Mouse (Mus musculus) cerebellum, adult 18-20 months (tissue): ENCODE measurements at regions not wholly inside any gene's neighbourhood (a gene's known extent, or its start where the extent isn't known, plus 50 kb on each side); places are given as distances from the start of the nearest gene placed in this dataset.

Experiments
- DNase-seq, 2 experiments: peaks; one replicate each; pipeline ENCODE4 v3.0.0; 2021

- DNase-seq, result peak; percentile 14 to 19
Observed at GRCm38 (mm10) chr4:125765171-125765570, 259.2 kb upstream of the Csf3r start.

- no peak for DNase-seq
Observed at GRCm38 (mm10) chr4:125777126-125777525, 247.2 kb upstream of the Csf3r start.

GRCm38 (mm10) chr4:125780113-125780512 lies 244.2 kb upstream of the Csf3r start:
- DNase-seq, result no peak

- DNase-seq, result no peak
Observed at GRCm38 (mm10) chr4:125780921-125781487, 243.3 kb upstream of the Csf3r start.

GRCm38 (mm10) chr4:125782346-125782745 lies 242.0 kb upstream of the Csf3r start:
- no peak for DNase-seq

- DNase-seq, result no peak
Observed at GRCm38 (mm10) chr4:125786083-125786482, 238.3 kb upstream of the Csf3r start.

GRCm38 (mm10) chr4:125794679-125795078 lies 229.7 kb upstream of the Csf3r start:
- DNase-seq, result no peak

- no peak for DNase-seq
Observed at GRCm38 (mm10) chr4:125807923-125808322, 216.4 kb upstream of the Csf3r start.

GRCm38 (mm10) chr4:125809446-125810108 lies 214.8 kb upstream of the Csf3r start:
- no peak for DNase-seq

- DNase-seq, result no peak
Observed at GRCm38 (mm10) chr4:125810247-125810646, 214.1 kb upstream of the Csf3r start.

GRCm38 (mm10) chr4:125814311-125814710 lies 210.0 kb upstream of the Csf3r start:
- no peak for DNase-seq

GRCm38 (mm10) chr4:125815276-125815675 lies 209.1 kb upstream of the Csf3r start:
- DNase-seq, result no peak

GRCm38 (mm10) chr4:125824525-125824924 lies 199.8 kb upstream of the Csf3r start:
- DNase-seq, result no peak

- no peak for DNase-seq
Observed at GRCm38 (mm10) chr4:125826416-125826815, 197.9 kb upstream of the Csf3r start.

GRCm38 (mm10) chr4:125835250-125835649 lies 189.1 kb upstream of the Csf3r start:
- DNase-seq, result no peak

- no peak for DNase-seq
Observed at GRCm38 (mm10) chr4:125847568-125847967, 176.8 kb upstream of the Csf3r start.

- DNase-seq, result peak; percentile 57 to 64
Observed at GRCm38 (mm10) chr4:125850300-125850699, 174.1 kb upstream of the Csf3r start.

- no peak for DNase-seq
Observed at GRCm38 (mm10) chr4:125852545-125852944, 171.8 kb upstream of the Csf3r start.

GRCm38 (mm10) chr4:125855983-125856591 lies 168.3 kb upstream of the Csf3r start:
- DNase-seq, result no peak

GRCm38 (mm10) chr4:125856781-125857180 lies 167.6 kb upstream of the Csf3r start:
- DNase-seq, result no peak

- no peak for DNase-seq
Observed at GRCm38 (mm10) chr4:125865057-125865456, 159.3 kb upstream of the Csf3r start.

- DNase-seq, result no peak
Observed at GRCm38 (mm10) chr4:125865728-125866127, 158.6 kb upstream of the Csf3r start.

GRCm38 (mm10) chr4:125871211-125871610 lies 153.1 kb upstream of the Csf3r start:
- no peak for DNase-seq

- DNase-seq, result no peak
Observed at GRCm38 (mm10) chr4:125880028-125880427, 144.3 kb upstream of the Csf3r start.
